Mouse (Mus musculus): Measurements from ENCODE around the gene Adgrb3.

Gene Adgrb3

DNA sequence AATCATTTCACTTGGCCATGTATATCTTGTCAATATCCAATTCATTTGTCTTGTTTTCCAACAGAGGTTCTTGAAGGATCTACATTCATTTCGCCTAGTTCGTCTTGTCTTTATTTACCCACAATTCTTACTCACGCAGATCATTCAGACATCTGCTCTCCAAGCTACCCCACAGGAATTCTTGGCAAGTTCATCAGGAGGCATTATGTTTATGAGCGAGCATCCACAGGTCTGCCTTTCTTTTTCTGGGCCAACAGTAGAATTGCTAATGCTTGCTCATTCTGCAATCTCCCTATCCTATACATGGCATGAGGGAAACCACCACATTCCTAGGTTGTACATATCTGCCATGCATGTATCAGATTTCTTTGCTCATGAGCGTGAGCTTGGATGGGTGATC is 99.7 kb downstream of the Adgrb3 start:
- DNase-seq = peak; percentile 63

DNA sequence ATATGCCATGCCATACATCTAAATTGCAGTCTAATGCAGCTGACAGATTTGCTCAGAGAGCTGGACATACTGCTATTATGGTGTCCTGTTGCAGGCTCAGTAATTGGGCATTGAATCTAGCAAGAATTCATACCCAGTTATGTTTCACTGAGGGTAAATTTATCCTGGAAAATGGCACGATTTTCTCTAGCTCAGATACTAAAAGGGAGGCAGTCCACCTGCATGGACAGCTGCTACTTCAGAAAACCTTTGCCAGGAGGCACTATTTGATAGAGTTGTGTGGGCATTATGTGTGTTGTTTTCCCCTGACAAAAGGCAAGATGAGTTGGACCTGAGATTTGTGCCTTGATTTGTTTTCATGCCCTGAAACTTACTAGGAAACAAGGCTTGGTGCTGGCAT is 118.0 kb downstream of the Adgrb3 start:
- DNase-seq = peak; percentile 58

DNA sequence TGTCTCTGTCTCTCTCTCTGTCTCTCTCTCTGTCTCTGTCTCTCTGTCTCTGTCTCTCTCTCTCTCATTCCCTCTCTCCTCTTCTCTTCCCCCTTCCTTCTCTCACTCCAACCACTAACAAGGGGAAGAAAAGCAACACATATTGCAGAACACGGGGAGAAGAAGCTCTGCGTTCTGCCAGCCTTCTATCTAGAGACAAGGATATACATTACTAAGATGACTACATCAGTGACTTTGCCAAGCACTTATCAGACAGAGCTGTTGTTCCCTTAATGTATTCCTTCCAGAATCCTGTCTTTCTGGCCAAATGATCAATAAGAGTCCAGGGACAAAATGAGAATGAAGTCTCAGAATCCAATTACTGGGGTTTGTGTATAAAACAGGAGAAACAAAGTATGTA is 123.2 kb downstream of the Adgrb3 start:
- no peak for DNase-seq

DNA sequence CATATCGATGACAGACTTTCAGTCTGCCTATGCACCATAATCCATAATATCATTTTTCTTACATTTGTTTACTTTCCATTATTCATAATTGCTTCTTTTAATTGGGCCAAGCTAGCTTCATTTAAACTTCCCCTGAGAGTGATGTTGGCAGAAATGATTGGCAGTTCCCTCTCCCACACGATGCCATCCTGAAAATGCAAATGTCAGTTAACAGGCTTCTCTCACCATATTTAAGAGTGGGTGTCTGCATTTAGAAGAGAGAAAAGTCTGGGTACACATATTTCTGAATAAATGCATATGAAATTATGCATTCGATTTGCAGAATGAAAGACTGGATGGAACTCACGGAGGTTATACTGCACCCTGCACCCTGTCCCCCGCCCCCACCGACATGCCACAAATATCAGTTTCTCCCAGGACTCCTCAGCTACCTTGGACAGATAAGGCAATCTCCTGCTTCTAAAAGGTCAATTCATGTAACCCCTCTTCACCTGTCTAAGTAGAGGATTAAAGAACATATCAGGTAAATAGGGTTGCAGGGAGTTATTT is 130.7 kb downstream of the Adgrb3 start:
- no peak for DNase-seq

DNA sequence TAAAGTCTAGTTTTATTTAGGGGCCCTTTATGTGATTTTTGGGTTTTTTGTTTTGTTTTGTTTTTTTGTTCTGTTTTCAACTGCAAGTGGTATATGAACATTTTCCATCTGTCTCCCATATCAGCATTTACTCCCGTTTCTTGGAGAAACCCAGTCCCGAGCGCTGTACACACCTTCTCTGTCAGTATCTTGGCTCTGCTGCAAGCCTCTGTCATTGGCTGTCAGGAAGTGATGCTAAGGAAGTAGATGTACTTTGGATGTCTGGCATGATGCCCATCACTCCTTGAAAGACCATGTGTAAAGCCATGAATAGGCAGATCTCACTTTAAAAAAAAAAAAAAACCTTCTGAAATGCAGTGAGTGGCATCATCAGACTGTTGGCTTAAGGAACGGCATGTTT is 132.3 kb downstream of the Adgrb3 start:
- DNase-seq = no peak

DNA sequence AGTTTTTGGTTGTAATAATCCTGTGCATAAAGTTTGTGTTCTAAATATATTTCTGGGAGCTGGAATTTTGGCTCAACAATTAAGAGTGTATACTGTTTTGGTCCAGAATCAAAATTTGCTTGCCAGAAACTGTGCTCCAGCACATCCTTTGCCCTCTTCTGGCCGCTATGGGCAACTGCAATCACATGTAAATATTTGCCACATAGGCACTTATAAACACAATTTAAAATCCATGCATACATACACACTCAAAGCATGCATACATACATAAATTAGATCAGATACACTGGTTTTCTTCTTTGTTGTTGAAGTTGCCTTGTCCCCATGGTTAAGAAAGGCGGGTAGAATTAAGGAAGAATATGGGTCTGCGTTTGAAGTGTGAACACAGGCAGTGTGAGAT is 132.7 kb downstream of the Adgrb3 start:
- no peak for DNase-seq

DNA sequence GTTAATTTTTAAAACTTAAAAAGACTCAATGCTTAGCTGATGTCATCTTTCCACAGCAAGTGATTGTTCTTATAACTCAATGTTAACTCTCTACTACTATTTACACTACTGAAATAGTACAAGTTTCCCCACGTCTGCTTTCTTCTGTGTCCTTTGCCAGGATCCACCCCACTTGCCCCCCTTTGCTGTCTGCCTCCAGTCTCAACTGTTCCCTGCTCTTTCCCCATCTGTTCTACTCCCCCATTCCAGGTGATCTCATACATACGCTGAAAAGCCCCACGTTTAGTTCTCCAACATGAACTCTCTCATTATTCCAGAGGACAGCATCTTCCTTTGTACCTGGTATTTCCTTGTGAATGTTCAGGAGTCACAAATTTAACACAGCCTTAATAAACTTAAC is 147.4 kb downstream of the Adgrb3 start:
- peak; percentile 69 for DNase-seq

DNA sequence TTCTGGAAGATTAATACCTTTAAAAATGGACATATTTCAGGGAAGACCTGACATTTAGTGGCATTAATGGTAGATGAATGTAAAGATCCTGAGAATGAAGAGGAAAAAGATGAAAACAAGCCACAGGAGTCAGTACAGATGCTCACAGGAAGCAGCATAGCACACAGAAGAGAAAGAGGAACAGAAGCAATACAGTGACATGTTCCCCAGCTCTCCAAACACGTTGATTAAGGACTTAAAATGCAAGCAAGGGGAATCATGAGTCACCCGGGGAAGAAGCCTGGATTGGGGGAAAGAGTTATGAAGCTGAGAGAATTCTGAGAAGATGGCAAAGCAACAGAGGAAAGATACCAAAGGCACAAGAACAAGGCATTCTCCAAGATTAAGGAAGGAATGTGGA is 149.9 kb downstream of the Adgrb3 start:
- DNase-seq = no peak

DNA sequence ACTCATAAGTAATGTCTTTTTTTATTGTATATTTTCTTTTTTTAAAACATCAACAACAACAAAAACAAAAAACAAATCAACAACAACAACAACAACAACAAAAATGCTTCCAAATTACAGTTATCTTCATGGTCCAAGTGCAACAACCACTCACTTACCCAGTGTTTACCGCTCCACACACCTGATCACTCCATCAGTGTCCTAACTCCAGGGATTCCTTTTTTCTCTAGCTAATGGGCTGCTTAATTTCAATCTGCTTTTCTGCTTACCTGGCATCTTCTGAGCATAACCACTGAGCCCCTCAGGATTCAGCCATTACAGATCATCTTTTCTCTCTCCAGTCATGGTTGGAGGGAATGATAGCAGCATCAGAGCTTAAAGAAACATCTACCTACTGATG is 176.8 kb downstream of the Adgrb3 start:
- no peak for DNase-seq

DNA sequence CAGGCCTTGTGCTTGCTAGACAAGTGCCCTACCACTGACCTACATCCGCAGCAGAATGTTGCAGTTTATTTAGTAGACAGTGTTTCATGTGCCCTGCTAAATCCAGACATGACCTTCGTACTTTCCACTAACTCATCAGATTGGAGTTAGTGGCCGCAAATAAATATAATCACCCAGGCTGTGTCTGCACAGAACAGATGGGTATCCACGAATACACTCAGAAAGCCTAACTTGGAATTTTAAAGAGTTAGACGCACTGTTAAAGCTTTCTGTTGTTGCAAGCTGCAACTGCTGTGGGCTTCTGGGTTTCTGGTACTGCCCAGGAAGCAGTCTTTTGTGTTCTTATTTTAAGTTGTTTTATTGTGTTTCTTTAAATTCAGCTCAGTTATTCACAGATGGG is 185.3 kb downstream of the Adgrb3 start:
- no peak for DNase-seq

DNA sequence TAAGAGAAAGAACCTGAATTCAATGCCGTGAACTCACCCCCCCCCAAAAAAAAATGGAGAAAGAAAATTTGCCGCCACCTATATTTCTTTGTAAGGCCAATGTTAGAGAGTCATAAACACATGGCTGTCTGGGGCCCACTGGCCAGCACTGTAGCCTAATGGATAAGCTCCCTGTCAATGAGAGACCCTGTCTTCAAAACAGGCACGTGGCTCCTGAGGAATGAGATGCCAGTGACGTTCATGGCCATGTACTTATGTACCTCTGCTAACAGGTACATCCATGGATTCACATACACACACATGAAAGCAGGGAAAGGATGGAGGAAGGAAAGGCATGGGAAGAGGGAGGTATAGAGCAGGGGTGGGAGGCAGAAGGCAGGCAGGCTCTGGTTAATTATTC is 208.0 kb downstream of the Adgrb3 start:
- no peak for DNase-seq

DNA sequence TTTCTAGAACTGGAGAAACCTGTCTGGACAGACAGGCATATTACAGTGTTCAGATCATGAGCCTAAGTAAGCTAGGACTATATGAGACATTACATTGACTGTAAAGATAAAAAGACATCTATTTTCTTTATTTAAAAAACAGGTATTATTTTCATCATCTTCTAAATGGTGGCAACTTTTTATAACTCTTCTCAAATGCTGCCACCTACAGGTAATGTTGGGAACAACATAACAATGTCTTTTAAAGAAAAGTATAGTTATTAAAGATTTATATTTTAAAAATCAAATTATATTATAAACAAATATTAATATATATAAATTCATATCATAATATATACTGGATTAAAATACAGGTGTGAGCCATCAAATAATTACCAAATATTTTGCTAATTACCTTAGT is 212.6 kb downstream of the Adgrb3 start:
- no peak for DNase-seq

DNA sequence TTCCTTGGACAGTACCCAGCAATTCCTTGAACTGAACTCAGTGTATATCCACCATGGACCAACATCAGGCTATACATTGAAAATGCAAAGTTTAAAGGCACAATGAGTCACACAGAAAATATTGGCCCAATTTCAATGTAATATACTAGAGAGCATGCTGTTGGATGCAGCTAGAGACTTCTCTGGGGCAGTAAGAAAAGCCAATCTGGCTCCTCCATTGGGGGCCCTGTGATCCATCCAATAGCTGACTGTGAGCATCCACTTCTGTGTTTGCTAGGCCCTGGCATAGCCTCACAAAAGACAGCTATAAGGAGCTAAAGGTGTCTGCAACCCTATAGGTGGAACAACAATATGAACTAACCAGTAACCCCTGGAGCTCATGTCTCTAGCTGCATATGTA is 218.7 kb downstream of the Adgrb3 start:
- DNase-seq = peak; percentile 67

DNA sequence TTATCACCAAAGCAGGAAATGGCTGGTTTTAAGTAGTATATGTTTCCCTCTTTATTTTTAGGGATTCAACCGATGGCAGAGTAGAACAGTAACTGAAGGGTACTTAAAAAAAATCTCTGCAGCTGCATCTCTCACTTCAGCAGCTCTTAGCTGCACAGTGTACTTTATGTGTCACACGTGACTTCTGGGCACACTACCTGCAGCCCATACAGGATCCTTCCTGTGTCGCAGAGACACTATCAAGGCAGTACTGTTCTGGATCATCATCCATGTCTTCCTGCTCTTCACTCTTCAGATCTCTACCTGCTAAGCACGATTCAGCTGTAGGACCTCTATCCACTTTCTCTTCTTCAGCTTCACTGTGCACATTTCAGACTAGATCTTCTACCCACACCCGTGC is 230.6 kb downstream of the Adgrb3 start:
- no peak for DNase-seq

DNA sequence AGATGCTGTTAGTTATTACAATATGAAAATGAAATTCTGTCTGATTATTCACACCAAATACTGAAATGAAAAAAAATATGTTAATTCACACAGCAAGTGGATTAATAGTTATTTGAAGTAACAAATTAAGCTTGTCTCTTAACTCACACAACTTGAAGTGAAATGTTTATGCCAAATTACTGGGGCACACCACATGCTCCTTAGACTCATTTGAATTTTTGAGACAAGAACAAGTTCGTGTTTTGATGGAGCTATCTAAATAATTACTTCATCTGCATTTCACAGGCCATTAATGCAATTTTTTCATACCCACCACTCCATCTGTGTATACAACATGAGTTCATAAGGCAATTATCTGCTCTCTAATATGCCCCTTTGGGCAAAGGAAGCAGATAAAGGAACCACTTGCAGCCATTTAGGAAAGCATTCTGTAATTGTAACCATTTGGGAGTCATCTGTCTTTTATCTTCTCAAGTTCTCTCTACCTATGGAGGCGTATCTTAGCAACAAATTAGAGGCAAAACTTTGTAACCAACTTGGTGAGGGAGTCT is 240.9 kb downstream of the Adgrb3 start:
- no peak for DNase-seq

DNA sequence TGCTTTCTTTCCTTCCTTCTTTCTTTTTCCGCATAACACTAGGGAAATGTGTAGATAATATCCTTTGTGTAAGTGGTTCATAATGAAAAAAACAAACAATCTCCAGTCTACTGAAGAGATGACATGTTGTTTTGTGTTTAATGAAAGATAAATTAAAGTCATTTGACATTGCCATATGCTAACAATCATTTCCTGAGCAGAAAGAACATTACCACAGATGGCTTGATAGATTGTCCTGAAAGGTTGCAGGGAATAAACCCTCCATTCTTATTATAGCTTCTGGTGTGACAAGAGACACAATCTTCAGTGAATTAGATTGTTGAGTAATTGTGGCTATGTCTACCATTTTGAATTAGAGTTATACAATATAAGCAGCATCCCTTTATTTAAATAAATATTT is 247.8 kb downstream of the Adgrb3 start:
- DNase-seq = no peak

DNA sequence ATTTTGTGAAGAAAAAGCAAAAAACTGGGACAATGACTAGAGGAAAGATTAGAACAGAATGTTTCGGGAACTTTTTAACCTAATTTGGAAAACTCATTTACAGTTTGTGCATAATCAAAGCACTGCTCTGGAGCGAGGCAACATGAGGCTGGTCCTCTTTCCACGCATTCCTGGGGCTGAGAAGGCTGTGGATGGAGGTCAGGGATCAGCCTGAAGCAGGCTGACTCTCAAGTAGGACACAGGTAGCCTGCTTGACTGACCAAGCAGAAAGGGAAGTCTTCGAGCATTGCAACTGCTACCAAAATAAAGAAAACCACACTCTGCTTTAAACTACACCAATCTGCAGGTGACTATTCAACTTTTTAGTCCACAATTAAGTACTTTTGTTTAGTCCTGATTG is 251.7 kb downstream of the Adgrb3 start:
- peak; percentile 44 for DNase-seq

DNA sequence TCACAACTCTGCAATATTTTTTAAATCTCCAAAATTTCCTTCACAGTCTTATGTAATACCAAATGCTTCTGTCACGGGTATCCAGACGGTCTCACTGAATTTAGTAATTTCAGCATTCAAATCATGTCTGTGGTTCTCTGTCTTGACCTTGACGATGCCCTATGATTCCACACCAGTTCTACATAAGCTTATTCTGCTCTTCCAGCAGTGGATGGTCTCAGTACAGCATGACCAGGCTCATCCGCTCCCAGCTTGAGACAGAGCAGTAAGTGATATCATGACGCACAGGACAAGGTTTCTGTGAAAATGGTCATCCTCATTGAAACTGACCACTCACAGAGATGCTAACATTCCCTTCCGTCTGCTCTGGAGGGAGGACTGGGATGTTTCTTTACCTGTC is 252.9 kb downstream of the Adgrb3 start:
- no peak for DNase-seq

DNA sequence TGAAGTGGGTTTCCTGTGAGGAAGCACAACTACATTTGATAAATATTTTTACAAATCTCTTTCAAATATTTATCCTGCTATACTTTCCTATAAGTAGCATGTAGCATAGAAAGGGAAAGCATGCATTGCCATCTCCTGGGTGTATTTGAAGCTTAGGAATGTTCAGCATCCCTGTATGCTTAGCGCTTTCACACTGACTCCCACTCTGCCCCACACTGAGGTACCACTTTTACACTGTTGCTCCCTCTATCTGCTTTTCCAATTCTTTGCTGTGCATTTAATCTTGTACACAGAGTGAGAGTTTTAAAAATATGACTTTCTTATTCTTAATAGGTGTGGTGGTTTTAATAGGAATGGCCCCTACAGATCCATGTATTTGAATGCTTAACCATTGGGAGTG is 261.4 kb downstream of the Adgrb3 start:
- no peak for DNase-seq

DNA sequence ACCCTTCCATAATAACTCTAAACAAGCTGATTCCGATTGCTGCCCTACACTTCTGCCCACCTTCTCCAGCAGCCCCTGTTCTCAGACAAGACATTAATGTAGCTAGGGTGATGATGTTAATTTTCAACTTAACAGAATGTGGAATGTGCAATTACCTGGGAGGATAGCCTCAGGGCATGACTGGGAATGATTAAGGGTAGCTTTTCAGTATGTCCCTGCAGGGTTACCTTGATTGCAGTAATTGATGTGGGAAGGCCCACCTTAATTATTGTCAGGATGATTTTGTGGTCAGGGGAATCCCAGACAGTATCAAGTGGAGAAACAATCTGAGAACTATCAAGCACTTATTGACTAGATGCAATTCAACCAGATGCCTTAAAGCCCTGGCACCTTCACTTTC is 283.4 kb downstream of the Adgrb3 start:
- DNase-seq = no peak

DNA sequence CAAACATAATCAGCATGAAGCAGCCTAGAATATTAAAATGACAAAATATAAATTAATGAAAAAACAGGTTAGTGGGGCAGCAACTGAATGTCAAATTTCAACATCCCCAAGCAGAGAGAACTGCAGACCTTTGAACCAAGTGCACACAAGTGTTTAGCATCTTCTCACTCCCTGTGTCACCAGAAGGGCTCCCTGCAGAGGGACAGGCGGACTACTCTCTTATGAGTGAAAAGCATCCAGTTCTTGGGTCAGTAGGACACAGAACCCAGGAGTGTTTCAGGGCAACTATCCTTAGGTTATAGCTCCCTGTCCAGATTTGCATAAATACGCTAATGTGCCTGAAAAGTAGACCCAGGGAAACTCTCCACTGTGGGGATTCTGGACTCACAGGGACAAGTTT is 285.6 kb downstream of the Adgrb3 start:
- DNase-seq = no peak

DNA sequence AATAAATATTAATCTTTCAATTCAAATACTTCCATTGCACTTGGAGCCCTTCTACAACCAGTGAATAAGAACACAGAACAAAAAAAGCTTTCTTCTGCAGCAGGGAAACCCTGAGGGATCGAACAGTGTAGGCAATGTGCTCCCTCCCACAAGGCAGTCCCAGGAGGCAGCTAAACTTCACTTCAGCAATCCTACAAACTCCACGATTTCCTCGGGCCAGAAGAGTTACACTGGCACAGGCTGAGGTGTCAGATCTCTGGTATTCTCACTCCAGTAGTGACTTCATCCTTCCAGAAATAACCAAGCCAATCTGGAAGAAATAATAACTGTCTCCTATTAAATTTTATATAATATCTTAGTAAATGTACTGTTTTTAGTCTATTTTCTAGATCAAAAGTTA is 286.6 kb downstream of the Adgrb3 start:
- DNase-seq = no peak

DNA sequence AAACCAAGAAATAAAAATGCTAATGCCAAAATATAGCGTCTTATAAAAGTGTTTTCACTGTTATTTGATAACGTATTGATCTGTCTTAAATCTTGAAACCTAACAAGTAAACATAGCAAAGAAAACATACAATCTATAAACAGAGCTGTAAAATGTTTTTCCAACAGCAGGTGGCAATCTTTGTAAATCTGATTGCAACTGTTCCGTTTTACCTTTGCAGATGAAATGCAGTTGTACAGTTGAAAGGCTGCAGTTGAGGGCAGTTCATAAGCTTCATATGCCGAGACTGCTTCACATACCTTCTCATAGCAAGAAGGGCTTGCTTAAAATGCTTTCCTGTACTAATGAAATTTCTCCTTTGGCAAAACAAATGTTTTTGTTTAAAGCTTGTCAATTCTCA is 302.5 kb downstream of the Adgrb3 start:
- no peak for DNase-seq

DNA sequence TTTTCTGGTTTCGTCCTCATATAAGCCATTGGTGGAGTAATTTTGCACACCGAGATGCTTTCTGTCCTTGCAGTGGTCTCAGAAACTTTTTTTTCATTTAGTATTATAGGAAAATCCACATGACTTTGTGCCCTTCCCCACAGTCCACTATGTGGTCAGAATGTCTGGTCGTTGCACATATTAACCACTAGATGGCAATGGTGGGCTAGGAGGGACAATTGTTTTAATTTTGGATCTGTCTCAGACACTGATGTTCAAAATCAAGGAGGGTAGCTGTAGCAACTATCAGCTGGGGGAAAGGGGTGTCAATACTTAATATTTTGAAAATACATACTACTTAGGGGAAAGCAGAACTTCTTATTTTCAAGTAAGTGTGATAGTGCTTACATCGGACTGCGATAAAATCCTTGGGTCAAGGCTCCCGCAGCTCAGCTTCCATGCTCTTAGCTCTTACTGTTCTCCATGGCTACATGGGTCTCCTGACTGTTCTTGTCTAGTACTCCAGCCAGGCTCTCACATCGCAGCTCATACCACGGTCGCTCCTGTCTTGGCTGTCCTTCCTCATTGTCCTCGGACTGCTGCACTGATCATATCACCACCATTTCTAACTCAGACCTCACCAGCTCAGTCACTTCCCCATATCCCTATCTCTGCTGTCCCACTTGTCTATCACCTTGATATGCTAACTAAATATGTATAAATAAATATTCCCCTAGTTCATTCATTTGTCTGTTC is 319.0 kb downstream of the Adgrb3 start:
- peak; percentile 34 for DNase-seq

DNA sequence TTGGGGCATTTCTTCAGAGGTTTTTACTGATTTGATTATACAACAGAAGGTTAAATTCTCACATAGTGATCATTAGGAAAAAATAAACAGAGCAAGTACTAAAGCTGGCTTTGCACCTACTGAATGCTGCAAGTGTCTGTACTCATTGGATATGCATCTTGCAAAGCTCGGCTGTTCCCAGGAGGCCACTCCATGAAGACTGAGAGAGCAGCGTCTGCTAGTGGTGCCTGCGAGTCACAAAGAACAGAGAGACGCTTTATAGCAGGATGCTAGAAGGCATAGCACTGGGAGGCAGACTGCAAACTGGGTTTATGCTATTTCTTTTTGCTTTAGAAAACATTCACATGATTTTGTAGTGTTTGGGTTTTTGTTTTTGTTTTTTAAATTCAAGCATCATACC is 325.2 kb downstream of the Adgrb3 start:
- no peak for DNase-seq
